Mouse (Mus musculus): ENCODE measurements around the gene Rrbp1. TPM values are rescaled to one million over a fixed set of nuclear protein-coding genes. Genes with fewer than 3 reads are reported as not detected.

Rrbp1 gene
- polyA plus RNA-seq, 1 experiment from 2014 or later = 41.8 TPM

DNA sequence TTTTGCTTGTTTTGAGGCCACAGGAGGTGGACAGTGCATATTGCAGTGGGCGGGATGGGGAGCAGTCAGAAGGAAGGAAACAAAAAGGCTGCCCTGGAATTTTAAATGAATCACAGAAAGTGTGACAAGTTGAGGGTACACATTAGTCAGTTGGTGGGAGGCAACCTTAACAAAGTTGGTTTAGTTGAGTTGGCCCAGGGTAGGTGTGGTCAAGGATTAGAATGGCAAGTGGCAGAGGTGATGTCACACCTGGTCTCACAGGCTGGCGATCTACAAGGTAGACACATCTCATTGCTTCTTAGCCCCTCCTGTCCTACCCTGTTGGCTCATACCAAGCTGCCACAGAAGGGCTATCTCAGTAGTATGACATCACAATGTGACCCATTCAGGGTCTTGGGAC, 21.6 kb upstream of the Rrbp1 start, which contains the start of gene Banf2:
Gene Banf2 (plus strand): TSS at position 396 of the 400 bp plus-strand sequence.
- H3K27ac ChIP-seq (replicated peaks; ENCODE audit: low read depth, low read length) = no peak within 1 kb of the TSS
- no peak within 1 kb of the TSS for H3K9ac ChIP-seq (replicated peaks; ENCODE audit: low read length)
- H3K9me3 ChIP-seq (replicated peaks; ENCODE audit: control insufficient read depth, low read length) = no peaks in the 10 kb centered on the region
- H3K27me3 ChIP-seq (ENCODE audit: control insufficient read depth, insufficient read depth, low read length) = no peaks in the 10 kb centered on the region
- WGBS = 84% methylated on average over 2 of the region's 2 CpGs
- no peaks in the 10 kb centered on the region for H3K4me1 ChIP-seq (ENCODE audit: control insufficient read depth, insufficient read depth, low read length)
- H3K4me3 ChIP-seq (ENCODE audit: low read depth, low read length) = no peak within 1 kb of the TSS
- ATAC-seq (replicated peaks; ENCODE audit: insufficient number of reproducible peaks, low FRiP score, low TSS enrichment, low read depth) = no peak
- no peak for DNase-seq (ENCODE audit: low spot score)
- H3K36me3 ChIP-seq (replicated peaks; ENCODE audit: control insufficient read depth, insufficient read depth, low read depth, low read length) = no peaks in the 10 kb centered on the region
- H3K4me2 ChIP-seq (ENCODE audit: low read depth, low read length) = no peak within 1 kb of the TSS

DNA sequence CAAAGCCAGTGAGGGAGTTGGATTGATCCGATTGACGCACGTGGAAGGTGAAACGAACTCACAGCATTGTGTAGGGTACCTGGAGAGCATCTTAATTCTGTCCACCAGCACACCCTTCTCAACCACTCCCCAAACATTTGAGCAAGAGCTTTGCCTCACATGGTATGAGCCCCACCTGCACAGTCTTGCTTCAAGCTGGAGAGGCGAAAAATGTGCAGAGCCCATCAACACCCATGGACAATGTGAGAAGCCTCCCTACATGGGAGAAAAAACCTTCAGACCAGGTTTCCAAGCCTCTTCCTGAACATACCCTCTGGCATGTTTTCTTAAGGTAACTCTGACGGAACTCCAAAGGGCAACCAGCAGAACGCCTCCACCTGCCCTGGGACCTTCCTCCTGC, 19.7 kb upstream of the Rrbp1 start:
- Histone ChIP-seq H3K4me1 (ENCODE audit: control insufficient read depth, insufficient read depth, low read length) (no peaks in the 10 kb centered on the region), H3K4me3 (ENCODE audit: low read depth, low read length) (no peak overlapping the region), H3K9me3 (replicated peaks; ENCODE audit: control insufficient read depth, low read length) (no peaks in the 10 kb centered on the region), H3K36me3 (replicated peaks; ENCODE audit: control insufficient read depth, insufficient read depth, low read depth, low read length) (no peaks in the 10 kb centered on the region), H3K4me2 (ENCODE audit: low read depth, low read length) (no peak overlapping the region), H3K27me3 (ENCODE audit: control insufficient read depth, insufficient read depth, low read length) (no peaks in the 10 kb centered on the region), H3K9ac (replicated peaks; ENCODE audit: low read length) (no peak overlapping the region), H3K27ac (replicated peaks; ENCODE audit: low read depth, low read length) (no peak overlapping the region)
- ATAC-seq (replicated peaks; ENCODE audit: insufficient number of reproducible peaks, low FRiP score, low TSS enrichment, low read depth) = no peak
- WGBS = 88% methylated on average over 7 of the region's 7 CpGs
- DNase-seq (ENCODE audit: low spot score) = no peak

DNA sequence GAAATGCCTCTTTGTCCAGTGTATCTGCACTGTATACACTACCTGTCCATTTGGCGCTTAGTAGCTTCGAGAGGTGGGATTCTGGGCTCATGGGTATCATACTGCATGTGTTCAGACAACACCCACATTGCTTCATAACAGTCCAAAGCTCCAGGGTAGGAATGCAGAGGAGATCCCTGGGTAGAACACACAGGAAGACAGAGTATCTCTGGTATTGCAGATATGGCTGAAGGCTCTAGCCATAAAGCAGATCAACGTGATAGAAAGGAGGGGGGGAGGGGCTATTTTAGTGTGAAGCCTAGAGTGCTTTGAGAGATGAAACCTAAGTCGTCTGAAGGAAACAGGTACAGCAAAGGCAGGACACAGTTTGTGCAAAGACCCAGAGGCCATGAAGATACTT, 15.4 kb upstream of the Rrbp1 start:
- WGBS = 72% methylated on average over 4 of the region's 4 CpGs
- DNase-seq (ENCODE audit: low spot score) (no peak), ATAC-seq (replicated peaks; ENCODE audit: insufficient number of reproducible peaks, low FRiP score, low TSS enrichment, low read depth) (no peak)
- no peak overlapping the region for H3K4me3 ChIP-seq (ENCODE audit: low read depth, low read length)
- no peaks in the 10 kb centered on the region for H3K36me3 ChIP-seq (replicated peaks; ENCODE audit: control insufficient read depth, insufficient read depth, low read depth, low read length)
- no peaks in the 10 kb centered on the region for H3K27me3 ChIP-seq (ENCODE audit: control insufficient read depth, insufficient read depth, low read length)
- H3K4me1 ChIP-seq (ENCODE audit: control insufficient read depth, insufficient read depth, low read length) = no peaks in the 10 kb centered on the region
- H3K4me2 ChIP-seq (ENCODE audit: low read depth, low read length) = no peak overlapping the region
- no peak overlapping the region for H3K9ac ChIP-seq (replicated peaks; ENCODE audit: low read length)
- no peaks in the 10 kb centered on the region for H3K9me3 ChIP-seq (replicated peaks; ENCODE audit: control insufficient read depth, low read length)
- H3K27ac ChIP-seq (replicated peaks; ENCODE audit: low read depth, low read length) = no peak overlapping the region

DNA sequence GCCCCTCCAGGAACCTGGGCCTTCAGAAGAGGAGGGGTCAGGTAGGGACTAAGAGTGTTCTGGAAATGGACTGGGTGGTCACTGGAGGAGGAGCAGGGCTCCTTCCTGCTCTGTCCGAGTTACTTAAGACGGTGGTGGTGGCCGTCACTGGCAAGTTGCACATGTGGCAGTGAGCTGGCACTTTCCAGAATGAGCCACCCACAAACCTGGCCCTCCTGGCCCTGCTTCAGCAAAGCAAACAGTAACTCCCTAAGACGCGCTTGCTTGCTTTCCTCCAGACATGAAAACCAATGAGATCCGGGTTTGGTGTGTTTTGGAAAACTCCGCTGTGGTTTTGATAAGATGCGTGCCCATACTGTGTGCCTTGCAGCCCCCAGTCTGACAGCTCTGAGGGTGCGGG, 14.3 kb upstream of the Rrbp1 start:
- 84% methylated on average over 9 of the region's 9 CpGs for WGBS
- Histone ChIP-seq H3K4me1 (ENCODE audit: control insufficient read depth, insufficient read depth, low read length) (no peaks in the 10 kb centered on the region), H3K4me3 (ENCODE audit: low read depth, low read length) (no peak overlapping the region), H3K9me3 (replicated peaks; ENCODE audit: control insufficient read depth, low read length) (no peaks in the 10 kb centered on the region), H3K36me3 (replicated peaks; ENCODE audit: control insufficient read depth, insufficient read depth, low read depth, low read length) (no peaks in the 10 kb centered on the region), H3K27me3 (ENCODE audit: control insufficient read depth, insufficient read depth, low read length) (no peaks in the 10 kb centered on the region), H3K9ac (replicated peaks; ENCODE audit: low read length) (no peak overlapping the region), H3K27ac (replicated peaks; ENCODE audit: low read depth, low read length) (no peak overlapping the region), H3K4me2 (ENCODE audit: low read depth, low read length) (no peak overlapping the region)
- DNase-seq (ENCODE audit: low spot score) (no peak), ATAC-seq (replicated peaks; ENCODE audit: insufficient number of reproducible peaks, low FRiP score, low TSS enrichment, low read depth) (no peak)

DNA sequence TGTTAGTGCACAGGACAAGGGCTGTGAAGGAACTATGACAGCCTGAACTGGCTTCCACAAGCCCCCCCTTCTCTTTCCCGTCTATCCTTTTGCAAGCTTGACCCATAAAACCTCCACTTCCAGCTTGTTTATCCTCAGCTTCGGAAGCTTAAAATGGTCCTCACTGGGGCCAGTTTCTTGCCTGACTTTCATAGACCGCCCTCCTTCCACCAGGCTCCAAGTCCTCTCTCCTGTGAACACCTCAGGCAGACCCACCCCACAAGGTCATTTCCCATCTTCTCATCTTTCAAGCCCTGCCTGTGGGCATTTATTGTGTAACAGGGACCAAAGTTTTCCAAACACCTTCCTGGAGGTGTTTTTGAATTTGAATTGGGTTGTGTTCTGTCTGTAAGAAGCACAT, 11.4 kb upstream of the Rrbp1 start:
- WGBS = 73% methylated on average over 3 of the region's 3 CpGs

DNA sequence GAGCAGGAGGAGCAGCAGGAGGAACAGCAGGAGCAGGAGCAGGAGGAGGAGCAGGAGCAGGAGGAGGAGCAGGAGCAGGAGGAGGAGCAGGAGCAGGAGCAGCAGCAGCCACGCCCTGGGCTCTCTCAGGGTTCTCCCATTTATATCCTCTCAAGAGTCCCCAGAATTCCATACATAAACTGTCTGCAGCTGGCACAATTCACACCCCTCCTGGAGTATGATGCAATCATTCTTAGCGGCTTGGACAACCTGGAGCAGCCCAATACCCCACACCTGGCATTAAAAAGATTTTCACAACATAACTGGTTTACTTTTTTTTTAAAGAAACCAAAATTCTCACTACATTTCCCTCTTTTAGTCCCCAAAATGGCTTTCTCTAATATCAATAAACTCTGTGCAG, 8.9 kb upstream of the Rrbp1 start:
- DNase-seq (ENCODE audit: low spot score) (no peak), ATAC-seq (replicated peaks; ENCODE audit: insufficient number of reproducible peaks, low FRiP score, low TSS enrichment, low read depth) (no peak)
- Histone ChIP-seq H3K9ac (replicated peaks; ENCODE audit: low read length) (no peak overlapping the region), H3K4me3 (ENCODE audit: low read depth, low read length) (no peak overlapping the region), H3K4me1 (ENCODE audit: control insufficient read depth, insufficient read depth, low read length) (no peaks in the 10 kb centered on the region), H3K27ac (replicated peaks; ENCODE audit: low read depth, low read length) (no peak overlapping the region), H3K36me3 (replicated peaks; ENCODE audit: control insufficient read depth, insufficient read depth, low read depth, low read length) (no peaks in the 10 kb centered on the region), H3K27me3 (ENCODE audit: control insufficient read depth, insufficient read depth, low read length) (no peaks in the 10 kb centered on the region), H3K4me2 (ENCODE audit: low read depth, low read length) (no peak overlapping the region), H3K9me3 (replicated peaks; ENCODE audit: control insufficient read depth, low read length) (no peaks in the 10 kb centered on the region)
- 64% methylated on average over 2 of the region's 2 CpGs for WGBS

More for the DNA sequence above, 11.4 kb upstream of the Rrbp1 start:
- ATAC-seq (replicated peaks; ENCODE audit: insufficient number of reproducible peaks, low FRiP score, low TSS enrichment, low read depth) (no peak), DNase-seq (ENCODE audit: low spot score) (no peak)
- H3K4me1 ChIP-seq (ENCODE audit: control insufficient read depth, insufficient read depth, low read length) = no peaks in the 10 kb centered on the region
- H3K9me3 ChIP-seq (replicated peaks; ENCODE audit: control insufficient read depth, low read length) = no peaks in the 10 kb centered on the region
- H3K36me3 ChIP-seq (replicated peaks; ENCODE audit: control insufficient read depth, insufficient read depth, low read depth, low read length) = no peaks in the 10 kb centered on the region
- no peak overlapping the region for H3K4me2 ChIP-seq (ENCODE audit: low read depth, low read length)
- H3K27ac ChIP-seq (replicated peaks; ENCODE audit: low read depth, low read length) = no peak overlapping the region
- H3K9ac ChIP-seq (replicated peaks; ENCODE audit: low read length) = no peak overlapping the region
- H3K4me3 ChIP-seq (ENCODE audit: low read depth, low read length) = no peak overlapping the region
- no peaks in the 10 kb centered on the region for H3K27me3 ChIP-seq (ENCODE audit: control insufficient read depth, insufficient read depth, low read length)

DNA sequence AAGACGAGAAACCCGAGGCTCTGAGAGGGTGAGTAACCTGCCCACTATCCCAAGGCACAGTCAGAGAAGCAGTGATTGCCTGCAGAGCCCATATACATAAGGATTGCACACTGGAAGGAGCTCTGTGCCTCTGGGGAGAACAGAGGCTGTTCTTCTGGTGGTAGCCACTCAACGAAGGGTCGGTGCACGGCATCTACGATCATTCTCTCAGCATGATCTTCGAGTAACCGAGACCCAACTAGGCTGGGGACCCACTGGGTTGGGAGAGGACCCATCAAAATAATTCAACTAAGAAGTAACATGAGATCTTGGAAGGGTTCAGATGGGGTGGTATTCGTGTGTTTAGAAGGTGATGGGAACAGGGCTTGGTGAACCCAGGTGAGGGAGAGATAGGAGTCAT, 4.8 kb upstream of the Rrbp1 start:
- Histone ChIP-seq H3K36me3 (replicated peaks; ENCODE audit: control insufficient read depth, insufficient read depth, low read depth, low read length) (no peaks in the 10 kb centered on the region), H3K4me2 (ENCODE audit: low read depth, low read length) (no peak overlapping the region), H3K4me1 (ENCODE audit: control insufficient read depth, insufficient read depth, low read length) (no peaks in the 10 kb centered on the region), H3K9ac (replicated peaks; ENCODE audit: low read length) (no peak overlapping the region), H3K27me3 (ENCODE audit: control insufficient read depth, insufficient read depth, low read length) (no peaks in the 10 kb centered on the region), H3K4me3 (ENCODE audit: low read depth, low read length) (no peak overlapping the region), H3K9me3 (replicated peaks; ENCODE audit: control insufficient read depth, low read length) (no peaks in the 10 kb centered on the region), H3K27ac (replicated peaks; ENCODE audit: low read depth, low read length) (no peak overlapping the region)
- no peak for DNase-seq (ENCODE audit: low spot score)
- ATAC-seq (replicated peaks; ENCODE audit: insufficient number of reproducible peaks, low FRiP score, low TSS enrichment, low read depth) = no peak
- 86% methylated on average over 9 of the region's 9 CpGs for WGBS

DNA sequence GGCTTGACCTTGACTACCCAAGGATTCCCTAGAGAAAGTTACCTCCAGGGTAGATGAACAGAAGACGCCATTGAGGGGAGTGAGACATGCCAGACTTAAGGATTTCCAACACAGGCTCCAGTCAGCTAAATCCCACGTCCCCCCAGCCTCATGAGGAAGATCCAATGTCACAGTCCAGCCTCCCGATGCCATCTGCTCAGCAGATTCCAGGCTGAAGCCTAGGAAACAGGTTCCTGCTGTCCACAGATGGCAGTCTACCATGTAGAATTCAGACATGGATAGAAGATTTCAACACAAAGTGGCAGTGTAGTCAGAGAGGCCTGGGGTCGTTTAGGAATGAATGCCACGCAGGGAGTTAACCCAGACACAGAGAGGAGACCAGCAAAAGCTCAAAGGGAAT, 3.4 kb upstream of the Rrbp1 start:
- H3K9me3 ChIP-seq (replicated peaks; ENCODE audit: control insufficient read depth, low read length) = no peaks in the 10 kb centered on the region
- no peak overlapping the region for H3K9ac ChIP-seq (replicated peaks; ENCODE audit: low read length)
- H3K27ac ChIP-seq (replicated peaks; ENCODE audit: low read depth, low read length) = no peak overlapping the region
- no peaks in the 10 kb centered on the region for H3K36me3 ChIP-seq (replicated peaks; ENCODE audit: control insufficient read depth, insufficient read depth, low read depth, low read length)
- WGBS = 35% methylated on average over 5 of the region's 5 CpGs
- ATAC-seq (replicated peaks; ENCODE audit: insufficient number of reproducible peaks, low FRiP score, low TSS enrichment, low read depth) (no peak), DNase-seq (ENCODE audit: low spot score) (no peak)
- no peaks in the 10 kb centered on the region; the same call in 1 of the 2 replicates for H3K4me1 ChIP-seq (ENCODE audit: control insufficient read depth, insufficient read depth, low read length)
- H3K4me2 ChIP-seq (ENCODE audit: low read depth, low read length) = no peak overlapping the region
- H3K4me3 ChIP-seq (ENCODE audit: low read depth, low read length) = no peak overlapping the region
- no peaks in the 10 kb centered on the region for H3K27me3 ChIP-seq (ENCODE audit: control insufficient read depth, insufficient read depth, low read length)
